Mouse (Mus musculus) kidney, adult 8-10 months (tissue): ENCODE results near the gene Umod.

ENCODE experiments used
- DNase-seq, 2 experiments: peaks; one replicate each; pipeline ENCODE4 v3.0.0; 2022

The Umod gene

DNA sequence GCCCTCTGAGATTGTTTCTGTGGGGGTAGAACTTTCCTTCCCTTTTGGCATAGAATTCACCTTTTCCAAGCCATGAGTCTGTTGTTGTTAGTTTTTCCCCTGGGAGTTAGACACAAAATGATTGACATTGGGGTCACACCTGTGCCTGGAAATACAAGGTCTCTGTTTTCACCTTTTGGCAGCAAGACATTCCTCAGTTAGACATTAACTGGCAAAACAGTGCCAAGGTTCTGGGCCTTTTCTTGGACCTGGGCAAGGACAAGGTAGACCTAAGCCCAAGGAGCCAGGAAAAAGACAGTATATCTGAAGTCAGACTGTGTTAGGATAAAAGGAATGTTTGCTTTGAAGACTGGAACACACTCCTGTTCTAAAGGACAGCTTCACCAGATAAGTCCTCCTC lies at the start of gene Umod:
Gene Umod (minus strand): TSS at position 27 of the 400 bp plus-strand sequence.
- peak; percentile 81 to 94 for DNase-seq

DNA sequence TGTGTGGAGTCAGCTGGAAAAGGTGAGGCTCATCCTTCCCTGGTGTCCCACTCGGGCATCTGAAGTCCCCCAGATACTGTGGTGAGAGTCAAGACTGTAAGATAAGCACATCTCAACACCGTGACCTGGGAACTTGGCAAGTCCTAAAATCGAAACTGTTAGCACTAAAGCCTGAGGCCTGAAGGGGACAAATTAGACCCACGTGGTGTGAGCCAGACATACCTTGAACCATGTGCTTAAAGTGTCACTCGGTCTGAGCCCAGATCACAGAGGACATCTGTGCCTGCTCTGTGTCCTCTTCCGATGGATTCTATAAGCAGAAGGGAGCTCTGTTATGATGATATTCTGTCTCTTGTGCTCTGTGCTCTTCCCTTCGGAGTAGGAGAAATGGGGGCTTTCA lies 49.5 kb upstream of the Umod start:
- DNase-seq, result no peak

DNA sequence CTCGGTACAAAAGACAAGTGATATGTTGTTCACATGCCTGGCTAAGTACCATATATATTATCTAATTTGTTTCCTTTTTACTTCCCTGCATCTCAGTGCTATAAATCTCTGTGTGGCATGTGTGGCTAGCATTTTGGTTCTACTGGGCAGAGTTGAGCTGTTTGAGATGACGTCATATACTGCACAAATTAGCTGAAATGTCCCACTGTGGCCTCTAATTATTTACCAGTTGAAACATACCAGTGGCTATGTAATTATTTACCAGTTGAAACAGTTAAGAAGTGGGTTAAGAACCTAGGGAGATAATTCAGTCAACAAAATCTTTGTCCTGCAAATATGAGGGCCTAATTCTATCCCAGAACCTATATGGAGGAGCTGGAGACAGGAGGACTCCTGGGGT lies 48.5 kb upstream of the Umod start:
- peak in 1 of 2 experiments; percentile 62 for DNase-seq

DNA sequence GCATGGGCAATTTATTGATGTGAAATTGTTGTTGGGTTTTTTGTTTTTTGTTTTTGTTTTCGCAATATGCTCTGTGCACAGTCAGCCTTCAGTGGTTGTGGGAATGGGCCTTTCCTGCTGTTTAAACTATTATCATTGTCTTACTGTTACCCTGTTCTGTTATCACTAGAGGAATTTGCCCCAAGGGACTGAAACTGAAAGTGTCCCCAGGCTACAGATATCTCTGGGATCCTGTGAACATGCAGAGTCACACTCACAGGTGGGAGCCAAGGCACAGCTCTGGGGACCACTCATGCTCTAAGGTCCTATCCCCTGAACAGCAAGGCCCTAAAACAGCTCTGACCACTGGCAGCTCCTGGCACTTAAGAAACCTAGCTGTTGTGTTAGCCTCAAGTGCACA lies 48.1 kb upstream of the Umod start:
- no peak for DNase-seq

DNA sequence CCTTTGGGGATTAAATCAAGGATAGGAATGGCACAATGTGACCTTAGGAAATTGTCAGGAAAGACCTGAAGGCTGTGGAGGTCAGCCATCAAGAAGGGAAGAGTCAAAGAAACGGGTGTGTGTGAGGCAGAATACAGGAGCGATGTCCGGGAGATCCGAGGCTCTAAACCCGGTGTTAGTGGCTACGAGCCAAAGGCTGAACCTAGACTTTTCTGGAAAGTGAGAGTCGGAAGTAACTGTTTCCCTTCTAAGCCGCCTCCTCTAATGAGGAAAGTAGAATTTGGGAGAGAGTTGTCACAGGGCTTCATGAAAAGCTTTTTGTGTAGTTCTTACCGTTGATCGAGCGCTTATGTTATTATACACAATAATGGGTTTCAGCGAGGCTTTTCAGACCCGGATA lies 47.4 kb upstream of the Umod start:
- DNase-seq, result no peak

DNA sequence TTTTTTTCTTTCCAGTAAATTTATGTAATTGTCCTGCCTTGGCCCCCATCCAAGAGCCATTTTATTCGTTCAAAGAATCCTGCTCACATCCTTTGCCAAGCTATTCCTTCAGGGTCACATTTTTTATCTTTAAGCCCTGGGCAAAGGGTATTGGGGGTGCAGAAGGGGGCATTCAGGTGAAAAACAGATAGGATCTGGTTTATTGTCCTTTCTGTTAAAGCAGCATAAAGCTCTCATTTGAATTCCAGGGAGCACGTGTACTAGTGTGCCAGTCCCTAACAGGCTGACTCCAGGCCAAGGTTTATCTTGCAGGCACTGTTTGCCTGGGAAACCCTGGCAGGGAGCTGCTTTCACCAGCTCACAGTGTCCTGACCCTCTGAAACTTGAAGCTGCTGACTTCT lies 46.8 kb upstream of the Umod start:
- DNase-seq, result peak; percentile 83 to 86

DNA sequence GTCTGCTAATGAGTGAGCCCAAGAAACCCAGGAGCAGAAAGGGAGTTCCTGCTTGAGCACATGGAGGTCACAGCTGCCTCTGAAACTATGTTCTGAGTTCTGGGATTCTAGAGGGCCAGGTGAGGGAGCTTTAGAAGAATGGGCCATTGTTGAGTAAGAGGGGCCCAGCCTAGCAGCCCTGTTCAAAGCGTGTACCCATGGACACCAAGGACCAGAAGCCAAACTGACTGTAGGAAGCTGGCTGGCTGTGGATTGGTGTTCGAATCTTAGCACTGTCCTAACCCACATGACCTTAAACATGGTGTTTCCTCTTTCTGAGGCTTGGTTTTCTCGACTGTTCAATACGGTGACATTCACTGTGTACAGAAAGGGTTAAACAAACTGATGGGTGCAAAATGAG lies 44.3 kb upstream of the Umod start, which contains the start of gene Pdilt:
Gene Pdilt (minus strand): TSS at position 101 of the 400 bp plus-strand sequence.
- no peak for DNase-seq

DNA sequence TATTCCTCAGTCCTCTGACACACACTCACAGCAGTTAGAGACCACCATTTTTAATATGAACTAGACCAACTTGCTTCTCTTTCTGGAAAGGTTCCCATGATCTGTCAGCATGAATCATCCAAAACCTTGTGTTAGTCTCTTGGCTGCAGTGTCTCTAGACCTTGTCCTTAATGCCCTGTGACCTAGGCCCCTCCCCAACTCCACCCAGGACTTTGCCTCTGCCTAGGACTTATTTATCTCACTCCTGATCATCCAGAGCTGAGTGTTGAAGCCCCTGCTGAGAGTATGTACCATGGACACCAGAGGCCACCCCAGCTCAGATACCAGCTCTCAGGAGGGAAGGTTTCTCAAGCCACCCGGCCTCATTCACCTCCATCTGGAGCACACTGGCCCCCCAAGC lies 43.3 kb upstream of the Umod start:
- peak; percentile 79 to 86 for DNase-seq

DNA sequence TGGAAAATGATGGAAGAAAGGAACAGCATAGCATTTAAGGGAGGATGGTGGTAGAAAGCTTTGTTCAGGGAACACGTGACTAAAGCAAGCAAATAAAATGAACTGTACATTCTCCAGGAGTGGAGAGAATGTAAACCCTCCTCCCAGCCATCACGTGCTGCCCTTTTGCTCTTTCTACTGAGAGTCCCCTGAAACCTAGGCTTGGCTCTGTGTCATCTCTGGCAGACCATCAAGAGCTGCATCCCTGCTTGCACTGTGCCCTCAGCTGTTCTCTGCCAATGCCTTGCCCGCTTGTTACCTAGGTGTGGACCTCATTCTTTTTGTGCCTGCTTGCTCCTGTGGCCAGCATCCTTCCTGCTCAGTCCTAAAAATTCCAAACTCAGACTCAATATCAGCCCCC lies 42.7 kb upstream of the Umod start:
- DNase-seq, result peak; percentile 92 to 93

DNA sequence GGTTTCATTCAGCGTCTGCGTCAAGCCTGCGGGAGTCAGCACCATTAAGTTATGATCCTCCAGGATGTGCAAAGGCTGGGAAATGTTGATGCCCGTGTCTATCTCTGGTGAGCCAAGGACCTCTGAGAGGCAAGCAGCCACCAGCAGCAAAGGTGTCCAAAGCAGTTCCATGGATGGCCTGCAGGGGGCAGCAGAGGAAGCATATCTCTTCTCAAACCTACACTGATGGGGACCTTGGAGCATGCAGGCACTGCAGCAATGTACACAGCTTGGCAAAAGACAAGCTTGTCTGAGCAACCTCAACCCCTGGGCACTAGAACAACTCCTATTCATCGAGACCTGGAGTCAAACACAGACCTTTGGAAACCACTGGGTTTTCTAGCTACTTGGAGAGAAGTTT lies 40.6 kb upstream of the Umod start:
- DNase-seq, result peak; percentile 80 to 92

DNA sequence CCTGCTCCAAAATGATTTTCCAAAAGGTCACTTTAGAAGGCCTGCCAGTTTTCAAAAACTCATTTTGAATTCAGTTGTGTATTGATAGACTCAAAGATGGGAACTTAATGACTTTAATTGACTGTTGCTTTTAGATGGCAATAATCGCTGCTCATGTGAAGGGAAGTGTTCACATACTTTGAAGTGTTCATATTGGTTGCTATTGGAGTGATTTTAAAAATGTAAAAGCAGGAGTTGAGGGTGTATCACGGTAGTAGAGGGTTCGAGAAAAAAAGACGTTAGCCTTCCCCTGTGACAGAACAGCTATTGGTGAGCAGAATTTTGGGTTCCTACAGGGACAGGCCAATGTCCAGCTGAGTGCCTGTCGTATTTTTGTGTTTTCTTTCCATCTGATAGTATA lies 40.1 kb upstream of the Umod start, which contains the start of gene Acsm5:
Gene Acsm5 (plus strand): TSS at position 301 of the 400 bp plus-strand sequence.
- DNase-seq, result no peak

DNA sequence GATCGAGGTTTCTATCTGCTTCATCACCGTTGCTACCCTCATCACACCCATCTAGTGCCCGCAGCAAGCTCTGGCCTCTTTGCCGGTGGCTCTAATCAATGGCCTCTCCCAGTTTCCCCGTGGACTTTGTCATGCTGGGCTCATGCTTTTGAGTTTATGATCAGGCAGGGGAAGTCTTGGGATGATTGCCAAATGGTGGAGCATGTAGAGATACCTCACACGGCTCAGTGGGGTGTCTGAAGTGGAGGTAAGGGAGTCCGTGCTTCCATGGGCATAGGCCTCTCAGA lies 37.1 kb upstream of the Umod start:
- DNase-seq, result no peak

DNA sequence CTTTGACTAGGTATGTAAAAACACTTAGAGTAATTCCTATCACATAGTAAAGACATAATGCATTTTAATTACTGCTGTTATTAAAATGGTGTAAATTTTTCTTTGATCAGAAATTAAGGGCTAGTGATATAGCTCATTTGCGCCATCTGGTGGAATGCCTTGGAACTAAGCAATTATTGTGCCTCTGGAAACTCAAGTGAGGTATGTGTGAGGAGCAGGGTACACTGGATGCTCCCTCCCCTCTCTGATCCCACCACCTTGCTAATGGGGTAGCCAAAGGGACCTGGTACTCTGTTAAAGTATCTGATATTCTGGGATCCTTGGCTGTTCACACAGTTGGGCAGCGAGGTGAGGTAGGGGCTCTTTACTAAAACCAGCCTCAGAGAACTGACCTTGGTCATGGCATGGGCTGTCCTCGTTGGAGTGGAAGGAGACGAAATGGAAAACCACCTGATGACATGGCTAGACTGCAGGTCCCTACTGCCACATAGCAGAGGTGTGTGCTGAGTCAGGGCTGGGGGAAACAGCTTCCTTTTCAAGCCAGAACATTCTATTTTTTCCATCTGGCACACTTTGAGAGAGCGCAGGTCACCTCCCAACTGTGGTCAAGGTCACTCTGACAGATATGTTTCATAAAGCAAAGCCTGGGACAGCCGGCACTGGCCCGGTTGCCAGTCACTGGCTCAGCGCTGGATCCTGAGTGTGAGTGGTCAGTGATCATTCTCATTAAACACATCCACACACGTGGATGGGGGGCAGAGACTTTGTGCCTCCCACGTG lies 36.6 kb upstream of the Umod start:
- DNase-seq, result peak in 1 of 2 experiments; percentile 75

DNA sequence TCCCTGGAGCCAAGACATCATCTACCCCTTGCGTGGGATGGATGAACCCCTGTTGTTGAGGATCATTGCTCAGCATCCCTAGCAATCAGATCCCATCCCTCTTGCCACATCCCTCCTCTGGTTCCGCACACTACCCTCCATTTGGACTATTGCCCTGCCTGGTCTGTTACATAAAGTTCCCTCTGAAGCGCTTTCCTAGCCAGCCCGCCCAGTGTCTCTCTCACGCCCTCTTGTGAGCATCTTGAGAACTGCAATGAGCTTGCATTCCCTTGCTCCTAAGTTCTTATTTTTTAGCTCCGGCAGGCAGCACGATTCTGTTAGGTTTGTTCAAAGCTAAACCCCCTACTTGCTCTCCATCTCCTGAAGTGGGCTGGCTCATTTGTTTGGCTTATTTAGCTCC lies 34.0 kb upstream of the Umod start:
- peak; percentile 88 to 92 for DNase-seq

DNA sequence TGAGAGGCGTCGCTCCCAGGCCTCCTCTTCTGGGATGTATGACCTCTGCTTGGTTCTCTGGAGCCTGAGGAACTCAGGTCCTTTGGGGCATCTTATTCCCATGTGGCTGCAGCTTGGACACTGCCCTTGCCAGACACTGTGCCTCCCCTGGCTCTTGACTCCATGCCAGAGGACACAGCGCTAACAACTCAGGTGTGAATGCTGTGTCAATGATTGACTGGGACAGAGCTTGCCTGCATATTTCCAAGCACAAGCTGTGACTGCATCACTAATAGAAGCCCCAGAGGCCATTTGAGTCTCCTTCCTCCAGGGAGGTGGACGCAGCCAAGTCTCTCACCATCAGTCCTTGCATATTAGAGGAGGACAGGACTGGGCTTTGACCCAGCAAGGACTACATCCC lies 32.1 kb upstream of the Umod start:
- peak; percentile 95 to 97 for DNase-seq

DNA sequence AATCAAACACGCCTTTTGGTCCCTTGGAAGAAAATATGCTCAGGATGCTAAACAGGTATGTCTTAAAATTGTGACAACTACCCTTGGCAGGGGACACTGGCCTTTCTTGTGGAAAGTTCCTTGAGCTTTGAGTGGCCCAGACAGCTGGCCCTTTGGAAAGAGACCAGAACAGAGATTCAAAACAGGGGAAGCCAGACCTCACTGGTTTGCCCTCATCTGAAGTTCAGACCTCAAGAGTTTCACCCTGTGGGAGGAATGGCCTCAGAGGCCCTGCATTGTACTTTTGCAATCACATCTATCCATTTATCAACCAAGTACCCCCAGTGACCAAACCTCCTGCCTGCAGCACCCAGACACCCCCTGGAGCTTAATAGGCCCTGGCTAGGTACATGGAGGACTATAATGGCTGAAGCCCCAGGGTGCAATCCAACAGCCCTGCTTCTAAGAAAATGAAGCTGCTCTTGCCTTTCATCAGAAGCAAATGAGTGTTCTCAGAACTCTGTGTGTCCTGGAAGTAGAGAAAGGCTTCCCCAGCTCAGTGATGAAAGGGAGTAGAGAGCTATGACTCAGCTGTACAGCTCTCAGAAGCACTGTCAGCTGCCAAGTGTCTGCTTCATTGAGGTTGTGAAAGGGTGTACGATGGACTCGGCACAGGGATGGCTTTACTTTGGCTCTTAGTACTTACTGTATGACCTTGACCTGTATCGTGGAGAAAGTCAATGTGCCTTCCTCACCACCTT lies 11.1 kb upstream of the Umod start:
- DNase-seq, result peak in 1 of 2 experiments; percentile 72

DNA sequence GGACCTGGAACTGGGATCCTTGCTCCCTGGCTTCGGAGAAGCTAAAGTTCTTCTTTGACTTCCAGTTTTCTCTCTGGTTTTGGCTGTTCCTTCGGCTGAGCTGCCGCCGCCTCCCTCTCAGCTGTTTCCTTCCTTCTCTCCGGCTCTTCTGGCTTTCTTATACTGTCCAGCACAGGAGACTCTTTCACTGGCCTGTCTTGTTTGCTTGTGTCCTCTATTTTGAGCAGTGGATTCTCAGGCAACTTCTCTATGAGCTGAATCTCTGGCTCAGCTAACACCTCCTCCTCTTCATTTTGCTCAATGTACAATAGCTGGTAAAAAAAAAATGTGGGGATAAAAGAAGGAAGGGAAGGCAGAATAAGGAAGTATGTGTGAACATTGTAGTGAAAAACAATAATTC lies 7.6 kb upstream of the Umod start:
- DNase-seq, result no peak

DNA sequence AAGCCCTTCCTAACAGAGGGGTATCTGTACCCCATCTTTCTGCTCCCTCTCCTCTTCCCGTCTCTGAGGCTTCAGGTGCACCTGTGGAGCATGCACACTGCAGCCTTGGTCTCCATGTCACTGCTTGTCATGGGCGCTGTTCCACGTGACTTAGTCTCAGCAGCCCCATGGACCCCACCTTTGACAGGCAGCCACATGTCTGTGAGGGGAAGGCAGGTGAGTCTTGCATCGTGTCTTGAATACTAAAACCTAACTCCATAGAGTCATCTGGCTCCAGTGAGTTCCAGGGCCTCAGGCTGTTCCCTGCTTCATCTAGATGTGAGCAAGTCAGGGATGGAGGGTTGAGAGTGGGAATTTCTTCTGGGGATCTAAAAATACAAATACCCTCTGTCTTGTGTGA lies 5.1 kb upstream of the Umod start:
- DNase-seq, result peak; percentile 28 to 73

DNA sequence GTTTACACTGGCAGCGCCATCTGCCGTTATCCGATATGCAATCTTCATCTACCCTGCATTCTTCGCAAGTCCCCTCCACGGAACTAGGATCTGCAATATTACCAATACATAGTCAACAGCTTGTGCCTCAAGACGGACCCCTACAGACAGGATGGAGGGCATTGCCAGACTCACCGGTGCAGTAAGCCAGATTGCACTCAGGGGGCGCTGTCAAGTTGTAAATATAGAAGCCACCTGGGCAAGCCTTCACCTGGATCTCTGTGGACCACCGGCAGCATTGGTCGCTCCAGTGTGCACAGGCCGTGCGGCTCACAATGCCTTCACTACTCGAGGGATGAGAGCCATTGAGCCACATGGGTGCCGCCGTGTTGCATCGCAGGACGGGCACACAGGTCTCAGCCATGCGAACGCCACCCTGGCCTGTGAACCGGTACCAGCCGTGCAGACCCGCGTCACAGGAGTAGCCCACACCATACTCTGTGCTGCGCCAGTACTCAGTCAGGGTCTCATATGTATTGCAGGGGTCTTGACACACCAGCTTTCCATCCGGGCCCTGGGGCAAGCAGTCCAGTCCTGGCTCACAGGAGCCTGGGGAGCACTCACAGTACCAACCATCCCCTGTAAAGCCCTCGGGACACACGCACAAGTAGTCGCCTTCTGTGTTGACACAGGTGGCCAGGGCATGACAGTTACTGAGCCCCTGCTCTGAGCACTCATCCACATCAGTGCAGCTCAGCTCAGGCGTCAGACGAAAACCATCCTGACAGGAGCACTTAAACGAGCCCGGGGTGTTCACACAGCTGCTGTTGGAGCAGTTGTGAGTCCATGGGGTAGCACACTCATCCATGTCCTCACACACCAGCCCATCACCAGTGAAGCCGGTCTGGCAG lies 2.3 kb downstream of the Umod start:
- peak; percentile 41 to 56 for DNase-seq

DNA sequence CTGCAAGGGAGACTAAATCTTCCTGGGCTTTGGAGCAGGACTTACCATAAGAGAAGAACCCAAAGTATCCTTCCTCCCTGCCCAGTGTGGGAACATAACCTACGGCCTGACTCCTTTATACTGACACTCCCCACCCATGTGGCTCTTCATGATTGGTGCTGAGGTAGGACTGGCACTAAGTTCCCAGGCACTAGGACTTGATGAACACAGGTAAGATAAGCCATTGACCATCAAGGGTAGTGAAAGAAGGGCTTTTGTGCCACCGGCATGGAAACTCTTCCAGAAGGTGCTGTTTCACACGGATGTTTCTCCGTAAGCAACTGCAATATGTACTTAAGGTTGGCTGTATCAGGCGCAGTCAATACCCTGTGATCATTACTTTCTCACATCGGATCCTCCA lies 19.9 kb downstream of the Umod start, which contains the start of gene Gp2:
Gene Gp2 (minus strand): TSS at position 101 of the 400 bp plus-strand sequence.
- no peak for DNase-seq

DNA sequence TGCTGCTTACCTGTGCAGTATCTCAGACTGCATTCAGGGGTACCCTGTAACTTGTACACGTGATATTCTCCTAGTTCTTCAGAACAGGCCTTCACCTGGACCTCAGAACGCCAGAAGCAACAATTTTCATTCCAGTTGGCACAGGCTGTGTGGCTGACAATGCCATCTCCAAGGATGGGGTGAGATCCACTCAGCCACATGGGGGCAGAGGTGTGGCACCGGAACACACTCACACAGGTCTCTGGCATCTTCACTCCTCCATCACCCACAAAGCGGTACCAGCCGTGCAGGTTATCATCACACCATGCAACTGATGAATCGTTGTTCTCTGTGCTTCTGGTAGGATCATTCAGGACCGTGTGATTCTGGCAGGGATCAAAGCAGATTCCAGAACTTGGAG lies 24.9 kb downstream of the Umod start:
- DNase-seq, result peak in 1 of 2 experiments; percentile 53

DNA sequence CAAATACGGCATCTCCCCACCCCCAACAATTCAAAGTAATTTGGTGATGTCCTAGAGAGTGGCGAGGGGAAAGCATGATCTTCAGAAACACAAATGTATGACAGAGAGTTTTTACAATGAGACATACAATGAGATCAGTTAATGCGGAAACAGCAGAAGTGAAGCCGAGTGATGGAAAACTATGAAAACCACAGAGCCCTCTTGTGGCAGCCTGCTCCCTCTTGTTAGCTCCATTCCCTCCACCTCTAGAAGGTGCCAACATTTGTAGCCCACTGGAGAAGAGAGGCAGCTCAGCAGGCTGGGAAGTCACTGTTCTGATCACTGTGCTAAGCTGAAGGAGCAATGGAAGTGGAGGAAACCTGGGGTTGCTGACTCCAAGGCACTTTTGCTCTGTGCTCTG lies 35.2 kb downstream of the Umod start:
- no peak for DNase-seq

DNA sequence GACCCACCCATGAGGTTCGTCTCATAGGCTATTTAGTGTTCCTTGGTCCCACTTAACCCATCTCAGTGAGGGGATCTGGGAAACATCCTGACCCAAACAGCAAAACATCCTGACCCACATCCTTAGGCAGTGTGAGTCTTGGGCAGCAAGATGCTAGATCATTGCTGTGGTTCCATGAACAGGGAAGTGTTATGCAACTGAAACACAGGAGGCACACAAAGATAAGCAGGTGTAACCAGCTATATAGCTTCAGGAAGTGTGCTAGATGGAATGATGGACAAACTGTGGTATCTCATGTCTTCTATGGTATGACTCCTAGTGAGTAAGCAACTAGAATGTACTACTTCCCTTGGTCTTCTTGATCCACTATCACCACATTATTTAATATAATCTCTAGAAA lies 37.1 kb downstream of the Umod start:
- no peak for DNase-seq
